Mouse (Mus musculus) stomach, embryonic 16.5 days (tissue): Measurements from ENCODE around the gene Ngdn. TPM values are rescaled to one million over a fixed set of nuclear protein-coding genes. Genes with fewer than 3 reads are reported as not detected.

Experiments used
- ATAC-seq: fragments of 200-750 bp; cut with Nextera tagmentation; 2 replicates; pipeline ENCODE4 v1.8.0; 2017; ENCODE audit warnings: moderate number of reproducible peaks, moderate TSS enrichment; ENCODE audit not compliant: insufficient read depth, low FRiP score
- H3K27ac ChIP-seq: fragments of 300-500 bp; sonication (generic); 2 replicates; pipeline ENCODE4 v1.5.1; 2014; ENCODE audit warnings: low read length
- H3K27me3 ChIP-seq: fragments of 300-500 bp; sonication (generic); 2 replicates; pipeline ENCODE4 v1.6.1; 2014; ENCODE audit warnings: low read length, control low read depth, mixed read lengths; ENCODE audit not compliant: control insufficient read depth, insufficient read depth
- H3K36me3 ChIP-seq: fragments of 300-500 bp; sonication (generic); 2 replicates; pipeline ENCODE4 v1.6.1; 2014; ENCODE audit warnings: low read length; ENCODE audit not compliant: control insufficient read depth, insufficient read depth
- H3K4me1 ChIP-seq: fragments of 300-500 bp; sonication (generic); 2 replicates; pipeline ENCODE4 v1.6.1; 2014; ENCODE audit warnings: low read length, control low read depth, mixed read lengths; ENCODE audit not compliant: control insufficient read depth, insufficient read depth
- H3K4me2 ChIP-seq: fragments of 300-500 bp; sonication (generic); 2 replicates; pipeline ENCODE4 v1.6.1; 2014; ENCODE audit warnings: low read depth, low read length, mixed read lengths
- H3K4me3 ChIP-seq: fragments of 300-500 bp; sonication (generic); replicated peaks from 2 replicates; pipeline ENCODE4 v1.5.1; 2014; ENCODE audit warnings: mild to moderate bottlenecking, low read length
- H3K9ac ChIP-seq: fragments of 300-500 bp; sonication (generic); 2 replicates; pipeline ENCODE4 v1.6.1; 2014; ENCODE audit warnings: low read length
- H3K9me3 ChIP-seq: fragments of 300-500 bp; sonication (generic); replicated peaks from 2 replicates; pipeline ENCODE4 v1.6.1; 2016; ENCODE audit warnings: low read length, control low read depth; ENCODE audit not compliant: control insufficient read depth
- WGBS: fragments of 180-500 bp; shearing (Covaris S2); extraction: QIAGEN DNeasy Blood & Tissue Kit; methylation state at CpG from one replicate; pipeline ENCODE4 v1.1.7; 2014; 5-methylcytosine and 5-hydroxymethylcytosine counted together
- polyA plus RNA-seq: library from polyadenylated mRNA; unstranded; fragments of >200 nt; fragmentation: Nextera tagmentation; extraction: Ambion mirVana; gene quantifications from 2 replicates; pipeline ENCODE4 v1.2.1, GENCODE M21; 2015

The Ngdn gene
- polyA plus RNA-seq, 1 experiment from 2014 or later: 74.9 TPM

DNA sequence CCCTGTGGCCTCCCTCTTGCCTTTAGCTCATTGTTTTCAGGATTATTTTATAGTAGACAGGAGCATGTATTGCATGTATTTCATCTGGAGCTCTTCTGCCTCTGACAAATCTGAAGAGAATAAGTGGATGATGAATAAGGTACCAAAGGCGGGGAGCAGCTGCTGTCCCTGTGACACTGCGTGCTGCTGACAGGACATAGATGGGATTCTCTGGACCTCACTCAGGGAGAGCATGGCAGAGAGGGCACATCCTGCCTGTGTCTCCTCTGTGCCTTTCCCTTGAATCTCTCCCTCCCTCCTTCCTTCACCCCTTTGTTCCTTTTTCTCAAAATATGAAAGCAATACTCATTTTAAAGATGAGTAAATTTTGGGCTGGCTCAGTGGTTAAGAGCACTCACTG, 9.7 kb upstream of the Ngdn start:
- 70% methylated on average over 2 of the region's 2 CpGs for WGBS

DNA sequence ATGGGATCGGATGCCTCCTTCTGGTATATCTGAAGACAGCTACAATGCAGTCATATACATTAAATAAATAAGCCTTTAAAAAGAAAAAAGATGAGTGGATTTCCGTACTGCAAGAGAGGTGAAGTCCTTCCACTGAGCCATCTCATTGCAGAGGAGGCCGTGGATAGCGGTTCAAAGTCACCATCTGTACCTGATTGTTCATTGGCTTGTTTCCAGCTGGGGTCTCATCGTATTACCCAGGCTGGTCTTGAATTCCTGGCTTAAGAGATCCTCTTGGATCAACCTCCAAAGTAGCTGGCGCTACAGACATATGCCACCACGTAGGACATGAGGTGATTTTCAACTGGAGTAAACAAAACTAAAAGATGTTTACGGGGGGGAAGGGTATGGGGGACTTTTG, 9.3 kb upstream of the Ngdn start:
- peaks cover 10% of the 10 kb centered on the region for H3K4me1 ChIP-seq
- no peak overlapping the region for H3K4me3 ChIP-seq
- H3K27me3 ChIP-seq: no peaks in the 10 kb centered on the region
- H3K27ac ChIP-seq: no peak overlapping the region
- no peaks in the 10 kb centered on the region for H3K36me3 ChIP-seq
- WGBS: 86% methylated on average over 8 of the region's 8 CpGs
- no peak overlapping the region for H3K4me2 ChIP-seq
- H3K9me3 ChIP-seq: no peaks in the 10 kb centered on the region
- no peak overlapping the region for H3K9ac ChIP-seq
- no peak for ATAC-seq

More for the DNA sequence above, 9.7 kb upstream of the Ngdn start:
- no peaks in the 10 kb centered on the region for H3K9me3 ChIP-seq
- ATAC-seq: no peak
- H3K27ac ChIP-seq: no peak overlapping the region
- H3K4me1 ChIP-seq: peaks cover 10% of the 10 kb centered on the region
- no peaks in the 10 kb centered on the region for H3K36me3 ChIP-seq
- H3K4me3 ChIP-seq: no peak overlapping the region
- H3K27me3 ChIP-seq: no peaks in the 10 kb centered on the region
- H3K9ac ChIP-seq: no peak overlapping the region
- H3K4me2 ChIP-seq: no peak overlapping the region

DNA sequence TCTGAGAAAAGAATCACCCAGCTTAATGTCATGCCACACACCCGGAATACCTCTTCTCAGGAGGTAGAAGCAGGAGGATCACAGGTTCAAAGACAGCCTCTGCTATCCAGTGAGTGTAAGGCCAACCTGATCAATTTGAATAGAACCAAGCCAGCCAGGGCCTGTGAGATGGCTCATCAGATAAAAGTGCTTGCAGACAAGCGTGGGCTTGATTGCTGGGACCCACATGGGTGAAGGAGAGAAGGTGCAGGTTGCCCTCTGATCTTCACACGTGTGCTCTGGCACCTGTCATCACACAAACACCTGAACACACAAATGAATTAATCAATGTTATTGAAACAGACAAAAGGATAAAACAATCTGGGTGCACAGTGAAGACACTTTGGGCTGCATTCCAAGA, 8.7 kb upstream of the Ngdn start:
- no peak overlapping the region for H3K4me3 ChIP-seq
- H3K27ac ChIP-seq: no peak overlapping the region
- H3K9ac ChIP-seq: no peak overlapping the region
- 59% methylated on average over 3 of the region's 3 CpGs for WGBS
- ATAC-seq: no peak
- H3K4me1 ChIP-seq: peaks cover 10% of the 10 kb centered on the region
- H3K27me3 ChIP-seq: no peaks in the 10 kb centered on the region
- no peaks in the 10 kb centered on the region for H3K36me3 ChIP-seq
- H3K9me3 ChIP-seq: no peaks in the 10 kb centered on the region
- no peak overlapping the region for H3K4me2 ChIP-seq

DNA sequence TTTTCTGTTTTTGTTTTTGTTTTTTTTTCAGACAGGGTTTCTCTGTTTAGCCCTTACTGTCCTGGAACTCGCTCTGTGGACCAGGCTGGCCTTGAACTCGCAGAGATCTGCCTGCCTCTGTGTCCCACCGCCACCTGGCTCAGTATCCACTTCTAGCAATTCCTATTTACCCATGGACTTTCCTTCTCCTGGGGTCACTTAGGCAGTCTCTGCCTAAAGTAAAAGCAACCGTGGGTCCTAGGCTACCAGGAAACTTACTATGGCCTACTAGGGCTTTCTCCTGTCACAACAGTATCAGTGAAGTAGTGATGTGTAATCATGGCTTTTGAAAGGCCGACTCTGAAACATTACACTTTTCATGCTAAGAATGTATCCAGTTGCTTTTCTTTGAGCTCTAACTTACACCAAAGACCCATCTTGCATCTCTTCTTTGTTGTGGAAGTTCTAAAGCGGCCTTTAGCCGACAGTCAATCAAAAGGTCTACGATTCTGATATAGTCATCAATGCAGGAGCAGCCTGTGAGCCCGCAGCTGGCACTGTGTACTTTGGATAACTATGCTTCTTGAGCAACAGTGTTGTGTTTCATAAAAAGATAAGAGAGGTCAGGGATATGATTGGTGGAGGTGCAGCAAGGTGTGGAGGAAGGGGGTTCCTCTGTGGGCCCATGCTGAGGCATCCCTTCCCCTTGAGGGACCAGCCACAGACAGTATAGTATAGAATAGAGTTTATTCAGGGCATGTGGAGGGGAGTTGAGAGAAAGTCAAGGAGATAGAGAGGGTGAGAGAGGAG, 7.9 kb upstream of the Ngdn start:
- Histone ChIP-seq H3K36me3 (no peaks in the 10 kb centered on the region), H3K27me3 (no peaks in the 10 kb centered on the region), H3K9ac (no peak overlapping the region), H3K9me3 (no peaks in the 10 kb centered on the region), H3K4me3 (no peak overlapping the region), H3K27ac (no peak overlapping the region), H3K4me2 (no peak overlapping the region), H3K4me1 (peaks cover 10% of the 10 kb centered on the region)
- 77% methylated on average over 9 of the region's 9 CpGs for WGBS
- no peak for ATAC-seq

DNA sequence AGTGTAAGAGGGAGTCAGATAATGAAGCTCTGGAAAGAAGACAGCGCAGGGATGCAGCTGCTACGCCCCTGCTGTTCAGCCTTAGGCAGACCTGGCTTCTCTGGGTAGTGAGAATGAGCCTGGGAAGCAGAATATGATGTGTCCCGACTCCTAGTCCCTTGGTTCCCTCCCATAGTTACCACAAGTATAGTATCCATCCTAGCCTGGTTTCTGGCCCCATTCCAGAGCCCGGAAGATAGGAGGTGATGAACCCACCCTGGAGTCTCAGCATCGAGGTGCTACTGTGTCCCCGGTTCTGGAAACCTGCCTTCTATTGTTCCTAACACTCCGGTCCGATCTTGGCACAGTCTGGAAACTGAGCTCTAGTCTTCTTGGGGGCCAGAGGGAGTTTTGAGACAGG, 6.8 kb upstream of the Ngdn start:
- H3K4me1 ChIP-seq: 0 out of 2 replicates have a peak, but pooled peaks cover 4% of the 10 kb centered on the region
- no peak overlapping the region for H3K27ac ChIP-seq
- 74% methylated on average over 8 of the region's 8 CpGs for WGBS
- H3K9me3 ChIP-seq: no peaks in the 10 kb centered on the region
- H3K36me3 ChIP-seq: no peaks in the 10 kb centered on the region
- H3K9ac ChIP-seq: no peak overlapping the region
- ATAC-seq: no peak
- no peak overlapping the region for H3K4me3 ChIP-seq
- H3K27me3 ChIP-seq: no peaks in the 10 kb centered on the region
- H3K4me2 ChIP-seq: no peak overlapping the region

DNA sequence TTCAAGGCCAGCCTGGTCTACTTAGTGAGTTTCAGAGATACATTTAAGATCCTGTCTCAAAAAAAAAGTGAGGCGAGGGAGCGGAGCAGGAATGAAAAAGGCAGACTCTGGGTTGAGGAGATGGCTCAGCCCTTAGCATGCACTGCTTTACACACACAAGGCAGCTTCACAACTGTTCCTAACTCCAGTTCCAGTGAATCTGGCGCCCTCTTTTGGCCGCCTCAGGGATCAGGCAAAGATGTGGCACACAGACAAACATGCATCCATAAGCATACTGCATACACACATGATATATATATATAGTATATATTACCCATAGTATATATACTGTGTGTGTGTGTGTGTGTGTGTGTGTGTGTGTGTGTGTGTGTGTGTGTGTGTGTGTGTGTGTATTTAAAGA, 4.1 kb upstream of the Ngdn start:
- Histone ChIP-seq H3K36me3 (no peaks in the 10 kb centered on the region), H3K4me3 (no peak overlapping the region), H3K9me3 (no peaks in the 10 kb centered on the region), H3K27me3 (no peaks in the 10 kb centered on the region), H3K27ac (no peak overlapping the region), H3K9ac (no peak overlapping the region), H3K4me2 (no peak overlapping the region), H3K4me1 (no peaks in the 10 kb centered on the region)
- WGBS: 62% methylated on average over 4 of the region's 4 CpGs
- no peak for ATAC-seq

- H3K27ac ChIP-seq: peak overlapping the region; percentile 93
- H3K9me3 ChIP-seq: no peaks in the 10 kb centered on the region
- peak; percentile 61 for ATAC-seq
- H3K4me3 ChIP-seq: peak overlapping the region; percentile 57
- H3K36me3 ChIP-seq: peaks cover 4% of the 10 kb centered on the region; the same call in 1 of the 2 replicates
- H3K4me2 ChIP-seq: peak overlapping the region; percentile 86
- no peaks in the 10 kb centered on the region for H3K27me3 ChIP-seq
- no peaks in the 10 kb centered on the region for H3K4me1 ChIP-seq
- peak overlapping the region; percentile 81 for H3K9ac ChIP-seq
- under 1% methylated on average over 27 of the region's 27 CpGs for WGBS
Measured at GRCm38 (mm10) chr14:55014591-55014990, 663 bp upstream of the Ngdn start.

DNA sequence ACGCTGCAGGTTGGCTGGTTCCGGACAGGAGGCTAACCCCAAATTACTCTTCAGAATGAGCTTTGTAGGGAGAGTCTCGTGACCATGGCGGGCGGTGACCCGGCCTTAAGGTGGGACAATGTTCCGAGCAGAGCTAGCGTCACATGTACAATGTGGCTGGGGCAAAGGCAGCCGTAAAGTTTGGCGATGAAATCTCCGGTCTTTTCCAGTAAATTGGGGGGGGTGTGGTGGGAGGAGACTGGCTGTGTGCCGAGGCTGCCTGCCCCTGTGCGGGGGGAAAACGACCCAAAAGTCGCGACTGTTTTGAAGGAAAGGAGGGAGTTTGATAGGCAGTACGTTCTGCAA, 485 bp downstream of the Ngdn start:
- H3K27ac ChIP-seq: peak overlapping the region; percentile 88
- no peaks in the 10 kb centered on the region for H3K4me1 ChIP-seq
- peak overlapping the region; percentile 84 for H3K4me3 ChIP-seq
- no peaks in the 10 kb centered on the region for H3K27me3 ChIP-seq
- H3K9me3 ChIP-seq: no peaks in the 10 kb centered on the region
- ATAC-seq: no peak
- under 1% methylated on average over 17 of the region's 17 CpGs for WGBS
- peak overlapping the region; percentile 89 for H3K9ac ChIP-seq
- H3K36me3 ChIP-seq: peaks cover 4% of the 10 kb centered on the region; the same call in 1 of the 2 replicates
- peak overlapping the region; percentile 82 for H3K4me2 ChIP-seq

DNA sequence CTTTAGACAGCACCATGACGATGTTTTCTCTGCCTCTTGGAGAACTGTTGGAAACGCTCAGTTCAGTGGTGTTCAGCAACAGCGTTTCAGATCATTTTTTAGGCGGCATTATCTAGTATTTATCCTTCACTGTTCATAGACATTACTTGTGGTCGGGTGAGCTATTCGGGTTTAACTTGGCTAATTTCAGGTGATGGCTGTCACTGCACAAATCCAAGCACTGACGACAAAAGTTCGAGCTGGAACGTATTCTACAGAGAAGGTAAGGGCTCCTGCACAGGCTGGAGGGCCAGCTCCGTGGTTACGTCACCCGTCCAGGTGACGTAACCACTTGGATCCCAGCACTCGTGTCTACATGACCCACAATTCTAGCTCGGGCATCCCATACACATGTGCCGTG, 1.6 kb downstream of the Ngdn start:
- Histone ChIP-seq H3K9me3 (no peaks in the 10 kb centered on the region), H3K36me3 (peaks cover 10% of the 10 kb centered on the region; the same call in 1 of the 2 replicates), H3K4me3 (no peak overlapping the region), H3K27ac (no peak overlapping the region), H3K4me2 (no peak overlapping the region), H3K9ac (no peak overlapping the region), H3K27me3 (no peaks in the 10 kb centered on the region), H3K4me1 (no peaks in the 10 kb centered on the region)
- no peak for ATAC-seq
- 90% methylated on average over 16 of the region's 16 CpGs for WGBS
